Mouse (Mus musculus): ENCODE results near the gene Bud13. TPM values are rescaled to one million over a fixed set of nuclear protein-coding genes. Genes with fewer than 3 reads are reported as not detected.
A peak's percentile ranks its signal among the peaks of the same experiment; 100 is the strongest.
"Not testable (repeated sequence)": the region's sequence is repeated elsewhere in the genome, so short reads cannot be mapped to it uniquely, and the experiment has no call there.

Gene Bud13
- polyA plus RNA-seq, 1 experiment from 2014 or later: 25.8 TPM

- ATAC-seq (ENCODE audit: low FRiP score): no peak
- no peak overlapping the region for H3K4me3 ChIP-seq (replicated peaks)
- no peaks in the 10 kb centered on the region for H3K36me3 ChIP-seq (replicated peaks)
- 48% methylated on average over 2 of the region's 2 CpGs for WGBS
- 0 out of 2 replicates have a peak, but pooled peaks cover 2% of the 10 kb centered on the region for H3K9me3 ChIP-seq
- peaks cover 29% of the 10 kb centered on the region for H3K4me1 ChIP-seq
- no peak overlapping the region for H3K27ac ChIP-seq
- H3K27me3 ChIP-seq: peaks cover 5% of the 10 kb centered on the region; the same call in 1 of the 2 replicates
- H3K4me2 ChIP-seq: no peak overlapping the region
- H3K9ac ChIP-seq: no peak overlapping the region
Measured at GRCm38 (mm10) chr9:46314921-46315320, 32.1 kb downstream of the Bud13 start.

GRCm38 (mm10) chr9:46315807-46316365, 33.1 kb downstream of the Bud13 start:
- ATAC-seq (ENCODE audit: low FRiP score): peak; percentile 71
- 0 out of 2 replicates have a peak, but pooled peaks cover 6% of the 10 kb centered on the region for H3K9me3 ChIP-seq
- 18% methylated on average over 11 of the region's 11 CpGs for WGBS
- peaks cover 5% of the 10 kb centered on the region; the same call in 1 of the 2 replicates for H3K27me3 ChIP-seq
- H3K4me1 ChIP-seq: peaks cover 29% of the 10 kb centered on the region
- peak overlapping the region; percentile 76 for H3K27ac ChIP-seq
- peak overlapping the region; percentile 26 for H3K4me2 ChIP-seq
- H3K36me3 ChIP-seq (replicated peaks): no peaks in the 10 kb centered on the region
- no peak overlapping the region for H3K4me3 ChIP-seq (replicated peaks)
- no peak overlapping the region for H3K9ac ChIP-seq

- ATAC-seq (ENCODE audit: low FRiP score): peak; percentile 66
- Histone ChIP-seq H3K27me3 (peaks cover 5% of the 10 kb centered on the region; the same call in 1 of the 2 replicates), H3K4me2 (peak overlapping the region; percentile 26), H3K9me3 (0 out of 2 replicates have a peak, but pooled peaks cover 6% of the 10 kb centered on the region), H3K27ac (peak overlapping the region; percentile 76), H3K4me1 (peaks cover 29% of the 10 kb centered on the region), H3K9ac (no peak overlapping the region), H3K4me3 (replicated peaks) (no peak overlapping the region), H3K36me3 (replicated peaks) (no peaks in the 10 kb centered on the region)
- WGBS: 5% methylated on average over 5 of the region's 5 CpGs
Measured at GRCm38 (mm10) chr9:46316388-46316787, 33.6 kb downstream of the Bud13 start.

GRCm38 (mm10) chr9:46316909-46317308, 34.1 kb downstream of the Bud13 start:
- WGBS: 36% methylated on average over 8 of the region's 8 CpGs
- peak overlapping the region; percentile 76; the same call in 1 of the 2 replicates for H3K27ac ChIP-seq
- H3K36me3 ChIP-seq (replicated peaks): no peaks in the 10 kb centered on the region
- H3K4me2 ChIP-seq: no peak overlapping the region
- no peak overlapping the region for H3K9ac ChIP-seq
- peaks cover 29% of the 10 kb centered on the region for H3K4me1 ChIP-seq
- no peak; the same call in 1 of the 2 replicates for ATAC-seq (ENCODE audit: low FRiP score)
- no peak overlapping the region for H3K4me3 ChIP-seq (replicated peaks)
- H3K27me3 ChIP-seq: peaks cover 5% of the 10 kb centered on the region; the same call in 1 of the 2 replicates
- 0 out of 2 replicates have a peak, but pooled peaks cover 6% of the 10 kb centered on the region for H3K9me3 ChIP-seq

- no peak for ATAC-seq (ENCODE audit: low FRiP score)
- Histone ChIP-seq H3K27me3 (peaks cover 5% of the 10 kb centered on the region; the same call in 1 of the 2 replicates), H3K9ac (no peak overlapping the region), H3K4me1 (peaks cover 34% of the 10 kb centered on the region), H3K36me3 (replicated peaks) (no peaks in the 10 kb centered on the region), H3K9me3 (0 out of 2 replicates have a peak, but pooled peaks cover 6% of the 10 kb centered on the region), H3K27ac (no peak overlapping the region), H3K4me3 (replicated peaks) (no peak overlapping the region), H3K4me2 (no peak overlapping the region)
- 92% methylated on average over 3 of the region's 3 CpGs for WGBS
Measured at GRCm38 (mm10) chr9:46317957-46318356, 35.1 kb downstream of the Bud13 start.

- not testable (repeated sequence) for H3K27ac ChIP-seq; H3K9ac ChIP-seq; ATAC-seq (ENCODE audit: low FRiP score); H3K36me3 ChIP-seq (replicated peaks); H3K9me3 ChIP-seq; H3K4me2 ChIP-seq; H3K4me3 ChIP-seq (replicated peaks); H3K27me3 ChIP-seq
- H3K4me1 ChIP-seq: peaks cover 30% of the 10 kb centered on the region
- WGBS: 86% methylated on average over 6 of the region's 6 CpGs
Measured at GRCm38 (mm10) chr9:46319886-46320285, 37.1 kb downstream of the Bud13 start, which contains the start of gene 4931429L15Rik. 4931429L15Rik (minus strand) TSS chr9:46319986.

- H3K27me3 ChIP-seq: no peaks in the 10 kb centered on the region
- no peak overlapping the region for H3K4me3 ChIP-seq (replicated peaks)
- H3K4me2 ChIP-seq: no peak overlapping the region
- peaks cover 24% of the 10 kb centered on the region for H3K4me1 ChIP-seq
- ATAC-seq (ENCODE audit: low FRiP score): no peak
- H3K36me3 ChIP-seq (replicated peaks): no peaks in the 10 kb centered on the region
- H3K9me3 ChIP-seq: 0 out of 2 replicates have a peak, but pooled peaks cover 6% of the 10 kb centered on the region
- no peak overlapping the region for H3K9ac ChIP-seq
- WGBS: 92% methylated on average over 2 of the region's 2 CpGs
- no peak overlapping the region for H3K27ac ChIP-seq
Measured at GRCm38 (mm10) chr9:46320461-46320860, 37.7 kb downstream of the Bud13 start.

- H3K9me3 ChIP-seq: no peaks in the 10 kb centered on the region
- no peak for ATAC-seq (ENCODE audit: low FRiP score)
- H3K4me1 ChIP-seq: peaks cover 32% of the 10 kb centered on the region
- 91% methylated on average over 11 of the region's 11 CpGs for WGBS
- no peak overlapping the region for H3K4me3 ChIP-seq (replicated peaks)
- H3K36me3 ChIP-seq (replicated peaks): no peaks in the 10 kb centered on the region
- no peak overlapping the region for H3K9ac ChIP-seq
- no peak overlapping the region for H3K27ac ChIP-seq
- H3K27me3 ChIP-seq: peaks cover 9% of the 10 kb centered on the region; the same call in 1 of the 2 replicates
- H3K4me2 ChIP-seq: no peak overlapping the region
Measured at GRCm38 (mm10) chr9:46326694-46327405, 44.0 kb downstream of the Bud13 start.

- peak overlapping the region; percentile 53 for H3K4me2 ChIP-seq
- 0 out of 2 replicates have a peak, but pooled peaks have one; percentile 18 for ATAC-seq (ENCODE audit: low FRiP score)
- no peaks in the 10 kb centered on the region for H3K9me3 ChIP-seq
- WGBS: 46% methylated on average over 25 of the region's 25 CpGs
- H3K4me1 ChIP-seq: peaks cover 26% of the 10 kb centered on the region
- H3K9ac ChIP-seq: peak overlapping the region; percentile 58
- no peaks in the 10 kb centered on the region for H3K36me3 ChIP-seq (replicated peaks)
- no peak overlapping the region for H3K4me3 ChIP-seq (replicated peaks)
- H3K27ac ChIP-seq: peak overlapping the region; percentile 92
- peaks cover 15% of the 10 kb centered on the region for H3K27me3 ChIP-seq
Measured at GRCm38 (mm10) chr9:46327706-46328571, 45.1 kb downstream of the Bud13 start.

- WGBS: under 1% methylated on average over 30 of the region's 30 CpGs
- H3K9me3 ChIP-seq: no peaks in the 10 kb centered on the region
- ATAC-seq (ENCODE audit: low FRiP score): peak; percentile 86
Measured at GRCm38 (mm10) chr9:46328572-46329249, 45.9 kb downstream of the Bud13 start.

GRCm38 (mm10) chr9:46329250-46329648, 46.4 kb downstream of the Bud13 start:
- 5% methylated on average over 19 of the region's 19 CpGs for WGBS
- peak; percentile 55; the same call in 1 of the 2 replicates for ATAC-seq (ENCODE audit: low FRiP score)
- Histone ChIP-seq H3K36me3 (replicated peaks) (no peaks in the 10 kb centered on the region), H3K4me2 (peak overlapping the region; percentile 53), H3K9ac (peak overlapping the region; percentile 58), H3K27me3 (peaks cover 24% of the 10 kb centered on the region), H3K27ac (peak overlapping the region; percentile 92), H3K4me3 (replicated peaks) (peak overlapping the region; percentile 24), H3K4me1 (peaks cover 27% of the 10 kb centered on the region), H3K9me3 (no peaks in the 10 kb centered on the region)

More at GRCm38 (mm10) chr9:46328572-46329249, 45.9 kb downstream of the Bud13 start:
- H3K4me1 ChIP-seq: peaks cover 26% of the 10 kb centered on the region
- H3K27me3 ChIP-seq: peaks cover 20% of the 10 kb centered on the region
- peak overlapping the region; percentile 53 for H3K4me2 ChIP-seq
- no peaks in the 10 kb centered on the region for H3K36me3 ChIP-seq (replicated peaks)
- H3K4me3 ChIP-seq (replicated peaks): peak overlapping the region; percentile 24
- peak overlapping the region; percentile 58 for H3K9ac ChIP-seq
- peak overlapping the region; percentile 92 for H3K27ac ChIP-seq

Data from forebrain, embryonic 12.5 days (tissue).